Mouse (Mus musculus): ENCODE results near the gene Mief2.
A peak's percentile ranks its signal among the peaks of the same experiment; 100 is the strongest.

Gene Mief2

DNA sequence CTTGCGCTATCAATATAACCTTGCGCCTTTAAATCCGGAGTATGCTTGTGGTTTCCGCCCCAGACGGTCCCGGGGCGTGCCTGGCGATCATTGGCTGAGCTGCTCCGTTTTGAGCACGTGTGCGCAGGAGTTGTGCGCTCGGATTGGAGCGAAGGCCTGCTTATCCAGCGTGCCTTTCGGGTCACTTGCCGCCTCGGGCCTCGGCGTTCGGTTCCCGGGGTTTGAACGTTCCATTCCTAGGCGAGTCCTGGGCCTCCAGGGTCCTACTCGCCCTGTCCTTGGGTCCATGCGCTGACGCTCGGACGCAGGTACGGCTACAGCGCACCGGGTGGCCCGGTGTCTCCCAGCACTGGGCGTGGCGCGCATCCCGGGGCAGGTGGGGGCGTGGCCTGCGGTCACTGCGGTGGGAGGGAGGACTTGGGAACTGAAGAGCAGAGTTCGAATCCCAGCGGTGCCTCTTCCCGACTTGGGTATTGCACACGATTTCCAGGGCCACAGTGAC is at the start of gene Mief2:
TSS of gene Mief2 (plus strand) at position 139 of the 502 bp plus-strand sequence.
- DNase-seq: peak; percentile 93

DNA sequence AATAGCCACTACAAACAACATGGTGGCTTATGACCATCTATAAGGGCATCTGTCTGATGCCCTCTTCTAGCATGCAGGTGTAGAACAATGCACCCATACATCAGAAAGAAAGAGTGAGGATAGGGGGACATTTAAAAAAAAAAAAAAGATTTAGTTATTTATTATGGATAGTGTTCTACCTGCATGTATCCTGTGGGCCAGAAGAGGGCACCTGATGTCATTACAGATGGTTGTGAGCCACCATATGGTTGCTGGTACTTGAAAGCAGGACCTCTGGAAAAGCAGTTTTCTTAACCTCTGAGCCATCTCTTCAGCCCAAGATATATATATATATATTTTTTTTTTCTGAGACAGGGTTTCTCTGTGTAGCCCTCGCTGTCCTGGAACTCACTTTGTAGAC is 32.0 kb upstream of the Mief2 start:
- no peak for DNase-seq

DNA sequence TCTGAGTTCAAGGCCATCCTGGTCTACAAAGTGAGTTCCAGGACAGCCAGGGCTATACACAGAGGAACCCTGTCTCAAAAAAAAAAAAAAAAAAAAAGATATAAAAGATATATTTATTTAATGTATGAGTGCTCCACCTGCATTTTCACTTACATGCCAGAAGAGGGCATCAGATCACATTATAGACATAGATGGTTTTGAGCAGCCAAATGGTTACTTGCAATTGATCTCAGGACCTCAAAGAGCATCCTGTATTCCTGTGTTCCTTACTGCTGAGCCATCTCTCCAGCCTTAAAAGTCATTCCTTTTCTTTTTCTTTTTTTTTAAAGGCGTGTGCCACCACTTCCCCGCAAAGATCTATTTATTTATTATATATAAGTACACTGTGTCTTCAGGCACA is 30.6 kb upstream of the Mief2 start:
- DNase-seq: no peak

DNA sequence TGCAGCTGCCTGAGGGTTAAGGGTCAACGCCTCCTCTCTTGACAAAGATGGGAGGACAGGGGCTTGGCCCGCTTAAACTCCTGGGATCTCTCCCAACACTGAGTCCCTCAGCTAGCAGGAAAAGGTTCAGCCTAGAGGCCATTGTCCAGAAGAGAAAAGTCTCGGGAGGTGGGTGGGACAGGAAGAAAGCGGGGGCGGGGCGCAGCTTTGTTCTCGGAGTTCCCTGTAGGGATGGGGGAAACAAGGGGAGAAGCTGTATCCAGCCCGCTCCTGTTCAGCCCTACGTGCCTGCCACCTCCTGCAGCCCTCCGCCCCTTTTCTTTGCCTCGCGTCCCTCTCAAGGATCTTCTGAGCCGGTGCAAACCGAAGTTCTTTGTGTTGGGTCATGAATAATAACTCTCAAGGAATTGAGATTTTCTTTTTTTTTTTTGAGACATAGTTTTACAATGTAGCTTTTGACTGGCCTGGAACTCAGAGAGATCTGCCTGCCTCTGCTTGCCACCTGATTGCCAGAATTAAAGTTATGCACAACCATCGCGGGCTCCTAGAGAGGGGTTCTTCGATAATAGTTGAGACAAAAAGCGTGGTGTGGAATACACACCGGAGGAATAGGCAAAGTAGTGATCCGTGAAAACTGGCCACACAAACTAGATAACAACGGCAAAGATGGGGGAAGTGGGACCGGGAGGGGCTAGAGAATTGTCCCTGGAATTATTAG is 29.2 kb upstream of the Mief2 start:
- peak; percentile 65 for DNase-seq

DNA sequence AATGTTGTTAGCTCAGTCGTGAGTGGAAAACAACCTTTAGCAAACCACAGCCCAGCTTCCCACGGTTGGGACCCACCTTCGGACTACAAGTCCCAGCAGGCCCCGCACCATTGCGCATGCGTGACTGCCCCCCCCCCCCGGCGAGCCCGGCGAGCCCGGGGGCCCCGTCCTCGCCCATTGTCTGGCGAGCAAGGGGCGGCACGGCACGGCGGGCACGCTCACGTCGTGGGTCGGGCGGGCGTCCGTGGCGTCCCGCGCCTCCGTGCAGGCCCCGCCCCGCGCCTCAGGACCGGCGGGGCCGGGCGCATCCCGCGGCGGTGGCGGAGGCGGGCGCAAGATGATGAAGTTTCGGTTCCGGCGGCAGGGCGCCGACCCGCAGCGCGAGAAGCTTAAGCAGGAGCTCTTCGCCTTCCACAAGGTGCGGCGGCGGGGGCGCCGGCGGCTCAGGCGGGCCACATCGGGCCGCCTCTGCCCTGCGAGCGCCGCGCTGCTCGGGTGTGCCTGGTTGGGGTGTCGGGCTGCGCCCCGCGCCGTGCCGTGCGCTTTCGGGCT is 28.6 kb upstream of the Mief2 start, which contains the start of gene Llgl1:
TSS of gene Llgl1 (plus strand) at position 200 of the 552 bp plus-strand sequence.
- peak; percentile 91 for DNase-seq

GRCm38 (mm10) chr11:60700320-60701185 is 27.6 kb upstream of the Mief2 start:
- DNase-seq: no peak

- DNase-seq: no peak
Observed at GRCm38 (mm10) chr11:60701611-60702010, 26.6 kb upstream of the Mief2 start.

GRCm38 (mm10) chr11:60703131-60703530 is 25.1 kb upstream of the Mief2 start:
- peak; percentile 78 for DNase-seq

- no peak for DNase-seq
Observed at GRCm38 (mm10) chr11:60704023-60704880, 23.9 kb upstream of the Mief2 start.

GRCm38 (mm10) chr11:60705255-60705654 is 22.9 kb upstream of the Mief2 start:
- no peak for DNase-seq

- DNase-seq: no peak
Observed at GRCm38 (mm10) chr11:60706076-60706475, 22.1 kb upstream of the Mief2 start.

DNA sequence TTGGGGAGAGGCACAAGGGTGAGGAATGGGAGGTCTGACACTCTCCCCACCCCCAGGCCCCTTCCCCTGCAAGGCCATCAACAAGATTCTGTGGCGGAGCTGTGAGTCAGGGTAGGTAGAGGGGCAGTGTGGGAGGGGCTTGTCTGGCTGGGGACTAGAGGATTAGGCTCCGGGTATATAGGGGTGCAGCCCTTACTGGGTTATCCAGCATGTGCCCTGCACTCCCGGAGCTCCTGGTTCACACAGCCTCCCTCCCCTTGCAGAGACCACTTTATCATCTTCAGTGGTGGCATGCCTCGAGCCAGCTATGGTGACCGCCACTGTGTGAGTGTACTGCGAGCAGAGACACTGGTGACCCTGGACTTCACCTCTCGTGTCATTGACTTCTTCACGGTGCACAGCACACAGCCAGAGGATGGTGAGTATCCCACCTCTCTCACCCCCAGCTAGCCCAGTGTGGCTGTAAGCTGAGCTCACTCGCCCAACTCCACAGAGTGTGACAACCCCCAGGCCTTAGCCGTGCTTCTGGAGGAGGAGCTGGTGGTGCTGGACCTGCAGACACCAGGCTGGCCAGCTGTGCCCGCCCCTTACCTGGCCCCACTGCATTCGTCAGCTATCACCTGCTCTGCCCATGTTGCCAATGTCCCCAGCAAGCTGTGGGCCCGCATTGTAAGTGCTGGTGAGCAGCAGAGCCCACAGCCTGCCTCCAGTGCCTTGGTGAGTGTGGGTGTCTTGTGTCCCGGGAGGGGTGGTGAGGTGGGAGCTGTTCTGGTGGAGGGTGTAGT is 21.3 kb upstream of the Mief2 start:
- no peak for DNase-seq

DNA sequence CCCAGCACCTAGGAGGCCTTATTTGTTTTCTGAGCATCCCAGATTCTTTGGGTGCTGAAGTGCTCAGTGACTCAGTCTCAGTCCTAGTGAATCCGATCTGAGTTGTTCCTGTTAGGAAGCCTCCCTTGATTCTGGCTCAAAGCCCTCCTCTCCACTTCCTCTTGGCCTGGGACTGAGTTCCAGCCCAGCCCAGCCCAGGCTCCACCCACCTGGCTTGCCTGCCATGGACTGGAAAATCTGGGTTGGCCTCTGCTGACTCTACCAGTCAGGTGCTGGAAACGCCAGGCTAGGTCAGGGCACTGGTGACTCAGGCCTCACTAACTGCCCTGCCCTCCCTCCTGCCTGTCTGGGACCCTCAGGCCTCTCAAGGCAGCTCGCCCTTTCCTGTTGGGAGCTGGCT is 20.5 kb upstream of the Mief2 start:
- no peak for DNase-seq

DNA sequence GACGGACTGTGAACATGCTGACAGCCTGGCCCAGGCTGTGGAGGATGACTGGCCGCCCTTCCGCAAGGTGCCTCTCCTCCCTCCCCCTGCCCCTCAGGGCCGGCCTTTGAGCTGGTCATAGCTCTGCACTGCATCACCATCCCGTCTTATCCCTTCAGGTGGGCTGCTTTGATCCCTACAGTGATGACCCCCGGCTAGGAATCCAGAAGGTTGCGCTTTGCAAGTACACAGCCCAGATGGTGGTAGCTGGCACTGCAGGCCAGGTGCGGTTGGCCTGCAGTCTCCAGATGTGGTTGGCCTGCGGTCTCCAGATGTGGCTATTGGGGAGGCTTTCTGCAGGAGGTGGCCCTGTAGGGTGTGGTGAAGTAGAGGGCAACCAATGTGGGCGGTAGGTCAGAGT is 19.6 kb upstream of the Mief2 start:
- no peak for DNase-seq

DNA sequence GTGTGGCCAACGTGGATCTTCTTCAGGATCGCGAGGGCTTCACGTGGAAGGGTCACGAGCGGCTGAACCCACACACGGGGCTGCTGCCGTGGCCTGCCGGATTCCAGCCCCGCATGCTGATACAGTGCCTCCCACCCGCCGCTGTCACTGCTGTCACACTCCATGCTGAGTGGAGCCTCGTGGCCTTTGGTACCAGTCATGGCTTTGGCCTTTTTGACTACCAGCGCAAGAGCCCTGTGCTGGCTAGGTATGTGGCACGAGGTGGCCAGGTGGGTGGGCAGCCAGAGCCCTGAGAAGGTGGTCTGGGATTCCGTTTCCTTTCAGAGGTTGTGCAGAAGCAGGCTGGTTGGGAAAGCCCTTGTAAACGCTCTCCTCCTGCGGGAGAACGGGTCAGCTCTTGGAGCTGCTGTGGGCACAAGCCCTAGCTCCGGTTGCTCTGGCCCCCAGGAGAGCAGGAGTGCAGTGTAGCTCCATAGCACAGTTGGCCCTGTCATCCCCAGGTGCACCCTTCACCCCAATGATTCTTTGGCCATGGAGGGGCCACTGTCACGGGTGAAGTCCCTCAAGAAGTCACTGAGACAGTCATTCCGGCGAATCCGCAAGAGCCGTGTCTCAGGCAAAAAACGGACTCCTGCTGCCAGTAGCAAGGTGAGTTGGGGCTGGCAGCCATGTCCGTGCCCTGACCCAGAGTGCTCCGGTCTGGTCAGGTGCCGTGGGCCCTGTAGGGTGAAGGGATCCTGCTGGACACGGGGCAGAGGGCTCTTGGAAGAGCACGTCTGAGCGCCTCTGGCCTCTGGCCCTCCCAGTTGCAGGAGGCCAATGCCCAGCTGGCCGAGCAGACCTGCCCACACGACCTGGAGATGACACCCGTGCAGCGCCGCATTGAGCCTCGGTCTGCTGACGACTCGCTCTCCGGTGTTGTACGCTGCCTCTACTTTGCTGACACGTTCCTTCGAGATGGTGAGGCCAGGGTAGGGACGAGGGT is 18.4 kb upstream of the Mief2 start:
- DNase-seq: no peak

DNA sequence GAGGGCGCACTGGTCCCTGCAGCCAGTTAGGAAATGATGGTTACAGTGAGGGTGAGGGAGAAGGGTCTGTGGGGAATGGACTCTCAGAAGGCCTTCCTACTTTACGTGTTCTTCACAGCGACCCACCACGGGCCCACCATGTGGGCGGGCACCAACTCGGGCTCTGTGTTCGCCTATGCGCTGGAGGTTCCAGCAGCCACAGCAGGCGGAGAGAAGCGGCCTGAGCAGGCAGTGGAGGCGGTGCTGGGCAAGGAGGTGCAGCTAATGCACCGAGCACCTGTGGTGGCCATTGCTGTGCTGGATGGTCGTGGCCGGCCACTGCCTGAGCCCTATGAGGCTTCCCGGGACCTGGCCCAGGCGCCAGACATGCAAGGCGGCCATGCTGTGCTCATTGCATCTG is 17.0 kb upstream of the Mief2 start:
- no peak for DNase-seq

- DNase-seq: no peak
Observed at GRCm38 (mm10) chr11:60712040-60712439, 16.2 kb upstream of the Mief2 start.

DNA sequence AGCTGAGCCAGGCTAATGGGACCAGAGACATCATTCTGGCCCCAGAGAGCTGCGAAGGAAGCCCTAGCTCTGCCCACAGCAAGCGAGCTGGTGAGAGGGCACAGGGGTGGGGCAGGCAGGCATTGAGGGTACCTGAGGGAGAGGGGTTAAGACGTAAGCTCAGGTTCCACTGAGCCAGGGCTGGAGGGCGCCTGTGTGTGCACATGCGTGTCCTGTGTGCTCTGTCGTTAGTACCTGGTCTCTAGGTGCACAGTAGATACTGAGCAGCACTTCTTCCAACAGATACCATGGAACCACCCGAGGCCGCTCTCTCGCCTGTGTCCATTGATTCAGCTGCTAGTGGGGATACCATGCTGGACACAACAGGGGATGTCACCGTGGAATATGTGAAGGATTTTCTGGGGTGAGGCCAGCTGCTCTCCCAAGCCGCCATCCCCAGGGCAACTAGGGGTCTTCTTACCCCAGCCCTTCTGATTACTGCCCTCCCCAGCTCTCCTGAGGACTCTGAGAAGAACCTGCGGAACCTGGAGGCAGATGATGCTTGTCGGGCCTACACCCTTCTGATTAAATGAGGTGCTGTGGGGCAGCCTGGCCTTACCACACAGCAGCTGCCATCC is 15.5 kb upstream of the Mief2 start:
- no peak for DNase-seq

DNA sequence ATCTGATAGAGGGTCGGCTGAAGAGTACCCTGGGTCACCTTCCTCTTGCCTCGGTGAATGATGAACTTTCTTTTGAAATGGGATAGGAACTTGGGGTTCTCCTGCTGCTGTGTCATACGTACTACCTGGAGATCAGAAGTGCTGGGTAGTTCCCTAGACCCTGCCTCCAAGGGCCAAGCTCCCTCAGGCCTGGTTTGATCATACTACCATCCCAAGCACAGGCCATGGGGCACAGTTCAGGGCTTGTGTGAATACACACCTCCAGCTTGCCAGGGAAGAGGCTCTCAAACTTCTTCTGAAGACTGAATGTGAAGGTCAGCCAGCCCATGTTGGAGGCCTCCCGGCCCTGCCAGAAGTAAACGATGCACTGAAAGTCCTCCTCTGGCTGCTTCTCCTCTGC is 12.4 kb upstream of the Mief2 start:
- DNase-seq: no peak

- no peak for DNase-seq
Observed at GRCm38 (mm10) chr11:60719263-60719662, 8.9 kb upstream of the Mief2 start.

Measured in thymus, postnatal 14 days (tissue).